In the genomic region with DNA sequence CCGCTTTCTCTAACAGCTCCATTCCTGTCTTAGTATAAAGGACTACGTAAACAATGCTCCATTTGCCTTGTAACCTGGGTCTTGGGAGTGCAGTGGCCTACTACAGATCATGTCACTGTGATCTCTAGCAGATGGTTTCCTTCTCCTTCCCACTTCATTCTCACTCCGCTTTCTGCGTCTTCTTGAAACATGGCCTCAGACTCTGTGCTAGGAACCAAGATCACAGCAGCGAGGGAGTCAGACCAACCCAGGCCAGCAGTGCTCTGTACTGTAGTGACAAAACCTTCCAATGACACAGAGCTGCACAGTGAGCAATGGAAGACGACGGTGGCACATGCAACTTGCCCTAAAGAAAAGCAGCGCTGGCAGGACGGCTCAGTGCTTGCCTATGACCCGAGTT, we compare ENCODE assay signal across 28 mouse cellular contexts. TPM values are rescaled to one million over a fixed set of nuclear protein-coding genes. Genes with fewer than 3 reads are reported as not detected.
A peak's percentile ranks its signal among the peaks of the same experiment; 100 is the strongest.
DNase-seq lines count a peak whose midpoint lies in the region; ATAC-seq and TF ChIP-seq lines count a peak whose summit lies in the region.
"Had no signal": no experiment of that assay in that cellular context is flagged by ENCODE, and none has a peak within 500 bp of the region (broad histone marks: within the 10 kb centered on the region; RNA-seq: fewer than 3 reads in every experiment).

No protein-coding gene starts in this region.

- H3K27me3 ChIP-seq in lung, embryonic 14.5 days (ENCODE audit: insufficient read depth, low read length) = no peaks in the 10 kb centered on the region
- no peaks in the 10 kb centered on the region for H3K27me3 ChIP-seq in lung, postnatal 0 days (replicated peaks; ENCODE audit: insufficient read depth, low read length)
- H3K27me3 ChIP-seq: embryonic facial prominence, embryonic 12.5 days; embryonic facial prominence, embryonic 15.5 days; heart, embryonic 12.5 days; heart, embryonic 15.5 days; hindbrain, embryonic 13.5 days had no signal

- 60% methylated on average over 10 of the region's 10 CpGs for WGBS in lung, embryonic 14.5 days
- 72% methylated on average over 10 of the region's 10 CpGs for WGBS in lung, postnatal 0 days

- TF ChIP-seq EP300 in lung, postnatal 0 days (IDR thresholded peaks at IDR 0.05) = no peak

- no peak overlapping the region for H3K4me2 ChIP-seq in lung, embryonic 14.5 days
- no peak overlapping the region for H3K4me2 ChIP-seq in lung, postnatal 0 days (replicated peaks; ENCODE audit: low read depth, low read length)
- H3K4me2 ChIP-seq: embryonic facial prominence, embryonic 12.5 days; embryonic facial prominence, embryonic 15.5 days; heart, embryonic 12.5 days; heart, embryonic 15.5 days; hindbrain, embryonic 13.5 days had no signal

- H3K4me1 ChIP-seq in lung, embryonic 14.5 days (ENCODE audit: insufficient read depth) = no peaks in the 10 kb centered on the region
- H3K4me1 ChIP-seq in lung, postnatal 0 days (ENCODE audit: insufficient read depth, low read depth, low read length) = no peaks in the 10 kb centered on the region
- H3K4me1 ChIP-seq: embryonic facial prominence, embryonic 12.5 days; embryonic facial prominence, embryonic 15.5 days had no signal

- peaks cover 74% of the 10 kb centered on the region for H3K36me3 ChIP-seq in lung, embryonic 14.5 days (ENCODE audit: insufficient read depth)
- peaks cover 35% of the 10 kb centered on the region for H3K36me3 ChIP-seq in lung, postnatal 0 days (ENCODE audit: insufficient read depth, low read length)

- H3K4me3 ChIP-seq in lung, embryonic 14.5 days (ENCODE audit: low read depth, low read length) = no peak overlapping the region
- H3K4me3 ChIP-seq in lung, postnatal 0 days (ENCODE audit: low read depth, low read length) = no peak overlapping the region
- H3K4me3 ChIP-seq: embryonic facial prominence, embryonic 12.5 days; embryonic facial prominence, embryonic 15.5 days; gastrocnemius, adult 2 months; heart, embryonic 12.5 days; heart, embryonic 15.5 days; hindbrain, embryonic 10.5 days; hindbrain, embryonic 13.5 days had no signal

- no peak for TF ChIP-seq CTCF in lung, embryonic 14.5 days (IDR thresholded peaks at IDR 0.05; ENCODE audit: low read depth)
- no peak for TF ChIP-seq CTCF in lung, postnatal 0 days (IDR thresholded peaks at IDR 0.05)

- peak; percentile 85; the same call in 1 of the 2 replicates for ATAC-seq in lung, embryonic 14.5 days (ENCODE audit: insufficient read depth)
- ATAC-seq in lung, postnatal 0 days = peak; percentile 46
- no peak for ATAC-seq in megakaryocyte, adult 5-6 weeks (ENCODE audit: poor library complexity, severe bottlenecking)
- ATAC-seq: CD4-positive, CD25-positive, alpha-beta regulatory T cell, adult 4 months; forebrain, embryonic 14.5 days; forebrain, postnatal 0 days had no signal

- H3K27ac ChIP-seq in lung, embryonic 14.5 days (ENCODE audit: low read depth) = peak overlapping the region; percentile 20; the same call in 1 of the 2 replicates
- no peak overlapping the region for H3K27ac ChIP-seq in lung, postnatal 0 days (ENCODE audit: low read length)
- H3K27ac ChIP-seq: embryonic facial prominence, embryonic 12.5 days; embryonic facial prominence, embryonic 15.5 days; gastrocnemius, adult 2 months; heart, embryonic 15.5 days; hindbrain, embryonic 10.5 days; hindbrain, embryonic 13.5 days had no signal

- no peaks in the 10 kb centered on the region for H3K9me3 ChIP-seq in lung, embryonic 14.5 days (ENCODE audit: low read depth, low read length)
- no peaks in the 10 kb centered on the region for H3K9me3 ChIP-seq in lung, postnatal 0 days (ENCODE audit: low read length)
- H3K9me3 ChIP-seq: embryonic facial prominence, embryonic 12.5 days; embryonic facial prominence, embryonic 15.5 days; heart, embryonic 12.5 days; heart, embryonic 15.5 days; hindbrain, embryonic 10.5 days; hindbrain, embryonic 13.5 days had no signal

- no peak overlapping the region for H3K9ac ChIP-seq in lung, embryonic 14.5 days
- H3K9ac ChIP-seq in lung, postnatal 0 days (replicated peaks; ENCODE audit: low read depth) = no peak overlapping the region
- H3K9ac ChIP-seq: embryonic facial prominence, embryonic 12.5 days; embryonic facial prominence, embryonic 15.5 days; forebrain, postnatal 0 days; heart, embryonic 12.5 days; heart, embryonic 15.5 days; hindbrain, embryonic 13.5 days had no signal

- peak; percentile 81 for DNase-seq in lung, embryonic 14.5 days
- no peak for DNase-seq in lung, postnatal 25 days (ENCODE audit: low spot score)
- DNase-seq in lung, postnatal 0 days (ENCODE audit: low spot score) = peak; percentile 64
- DNase-seq in lung, postnatal 10 days = peak; percentile 38
- DNase-seq in testis, postnatal 14 days (ENCODE audit: low spot score) = no peak
- DNase-seq: adrenal gland, adult 2 months; adrenal gland, postnatal 14 days; cerebellum, adult 11 months; cerebellum, adult 2 months; cerebellum, adult 9-11 months; cerebellum, postnatal 25 days; forebrain, postnatal 0 days; gastrocnemius, adult 2 months; gastrocnemius, postnatal 14 days; heart, adult 11 months; heart, postnatal 10 days; heart, postnatal 36 days had no signal

RNA-seq across cellular contexts. Expression of gene Podn, which starts 40.4 kb away (rescaled TPM):
- polyA plus RNA-seq in lung, embryonic 14.5 days (2014; fragmentation: Nextera tagmentation; extraction: Ambion mirVana) = 3.5 TPM in 2 replicates
- polyA plus RNA-seq in lung, postnatal 0 days (2015; fragmentation: Nextera tagmentation; extraction: Ambion mirVana) = 2.8 and 3.3 TPM in 2 replicates
- total RNA-seq in megakaryocyte, adult 5-6 weeks (2015) = not detected in 2 replicates
- total RNA-seq in megakaryocyte, adult 5-6 weeks (2017) = not detected in 2 replicates
- total RNA-seq: common myeloid progenitor, adult 5-6 weeks; MEL had no signal
- polyA plus RNA-seq: CD4-positive, CD25-positive, alpha-beta regulatory T cell, adult 4 months had no signal

Comparison
In these comparisons a context has a peak if more than half of its experiments do, and no peak if none do; other contexts are left out.
1. DNase-seq: peak in lung, embryonic 14.5 days (single experiment), lung, postnatal 0 days (single experiment) and lung, postnatal 10 days (single experiment); none in lung, postnatal 25 days (single experiment) and testis, postnatal 14 days (single experiment).